8 mouse cellular contexts compared by ENCODE assay signal in genomic region chr16:52451786-52452476, GRCm38 (mm10). TPM values are rescaled to one million over a fixed set of nuclear protein-coding genes. Genes with fewer than 3 reads are reported as not detected.
DNase-seq lines count a peak whose midpoint lies in the region; ATAC-seq and TF ChIP-seq lines count a peak whose summit lies in the region.

No protein-coding gene starts in this region.

- peak overlapping the region; percentile 70 for H3K4me3 ChIP-seq in embryonic facial prominence, embryonic 15.5 days (replicated peaks)
- peak overlapping the region; percentile 67 for H3K4me3 ChIP-seq in liver, postnatal 0 days (ENCODE audit: low read depth, low read length)

- no peak for TF ChIP-seq CTCF in liver, postnatal 0 days (IDR thresholded peaks at IDR 0.05; ENCODE audit: low read depth)

- peak overlapping the region; percentile 76 for H3K27ac ChIP-seq in embryonic facial prominence, embryonic 15.5 days (replicated peaks)
- peak overlapping the region; percentile 83 for H3K27ac ChIP-seq in liver, postnatal 0 days (ENCODE audit: low read depth)

- ATAC-seq in embryonic facial prominence, embryonic 15.5 days (ENCODE audit: insufficient number of reproducible peaks, low FRiP score, low TSS enrichment, low read depth) = no peak
- peak; percentile 9 for ATAC-seq in inflammation-experienced regulatory T-cells, adult 6 months
- no peak for ATAC-seq in liver, postnatal 0 days

- peaks cover 23% of the 10 kb centered on the region; the same call in 1 of the 2 replicates for H3K4me1 ChIP-seq in embryonic facial prominence, embryonic 15.5 days
- 0 out of 2 replicates have a peak, but pooled peaks cover 3% of the 10 kb centered on the region for H3K4me1 ChIP-seq in liver, postnatal 0 days (ENCODE audit: insufficient read depth)

- no peak for TF ChIP-seq EP300 in liver, postnatal 0 days (IDR thresholded peaks at IDR 0.05; ENCODE audit: low read depth)

- H3K9me3 ChIP-seq in embryonic facial prominence, embryonic 15.5 days (replicated peaks) = no peaks in the 10 kb centered on the region
- no peaks in the 10 kb centered on the region for H3K9me3 ChIP-seq in liver, postnatal 0 days (ENCODE audit: low read length)

- peak overlapping the region; percentile 41 for H3K9ac ChIP-seq in embryonic facial prominence, embryonic 15.5 days
- H3K9ac ChIP-seq in liver, postnatal 0 days (replicated peaks) = peak overlapping the region; percentile 68

- H3K36me3 ChIP-seq in embryonic facial prominence, embryonic 15.5 days = no peaks in the 10 kb centered on the region
- no peaks in the 10 kb centered on the region for H3K36me3 ChIP-seq in liver, postnatal 0 days (replicated peaks; ENCODE audit: insufficient read depth, low read length)

- H3K4me2 ChIP-seq in embryonic facial prominence, embryonic 15.5 days (replicated peaks) = peak overlapping the region; percentile 83
- H3K4me2 ChIP-seq in liver, postnatal 0 days (ENCODE audit: low read depth, low read length) = peak overlapping the region; percentile 86

- WGBS in embryonic facial prominence, embryonic 15.5 days = 2% methylated on average over 23 of the region's 23 CpGs
- WGBS in liver, postnatal 0 days (ENCODE audit: insufficient replicate concordance) = under 1% methylated on average over 23 of the region's 23 CpGs

- no peaks in the 10 kb centered on the region for H3K27me3 ChIP-seq in embryonic facial prominence, embryonic 15.5 days
- peaks cover 6% of the 10 kb centered on the region; the same call in 1 of the 2 replicates for H3K27me3 ChIP-seq in liver, postnatal 0 days (ENCODE audit: insufficient read depth, low read length)

- peak; percentile 8 to 15 for DNase-seq in layer of hippocampus, postnatal 10 days (ENCODE audit: low spot score in 2 of 2)
- DNase-seq in layer of hippocampus, adult 8-10 months (ENCODE audit: low spot score in 2 of 2) = no peak
- DNase-seq in Muller cell, postnatal 12 days (ENCODE audit: inconsistent ontology term) = peak; percentile 45
- peak; percentile 46 for DNase-seq in liver, postnatal 0 days
- peak; percentile 28 for DNase-seq in right cerebral cortex, postnatal 4 days
- no peak for DNase-seq in ovary, adult 18-20 months (ENCODE audit: low spot score)

RNA-seq across cellular contexts. Expression of gene Alcam, which starts 1.9 kb away (rescaled TPM):
- 100 to 1,000 TPM; 127 to 135 TPM for total RNA-seq in layer of hippocampus, postnatal 10 days (2021)
- total RNA-seq in layer of hippocampus, adult 8-10 months (2022) = 100 to 1,000 TPM; 113 to 136 (median 125) TPM
- polyA plus RNA-seq in embryonic facial prominence, embryonic 15.5 days (2015; fragmentation: Nextera tagmentation; extraction: Ambion mirVana) = 27.5 and 36.4 TPM in 2 replicates
- polyA plus RNA-seq in inflammation-experienced regulatory T-cells, adult 6 months (2017; shearing (Covaris generic)) = 10 to 100 TPM in 1 of 3 experiments, 1 to 10 TPM in 2; 5.1 to 10.4 (median 7.9) TPM
- 7.1 and 8.1 TPM in 2 replicates for polyA plus RNA-seq in liver, postnatal 0 days (2015; fragmentation: Nextera tagmentation; extraction: Ambion mirVana)

Comparison
In these comparisons a context has a peak if more than half of its experiments do, and no peak if none do; other contexts are left out.
1. DNase-seq: peak in layer of hippocampus, postnatal 10 days (2 of 2), Muller cell, postnatal 12 days (single experiment), liver, postnatal 0 days (single experiment) and right cerebral cortex, postnatal 4 days (single experiment); none in layer of hippocampus, adult 8-10 months (0 of 2) and ovary, adult 18-20 months (single experiment).